Mouse (Mus musculus) heart, adult 2 months (tissue): Measurements from ENCODE around the gene Prcp.
A peak's percentile ranks its signal among the peaks of the same experiment; 100 is the strongest.

Experiments
- CTCF ChIP-seq: fragments of 200-600 bp; IDR thresholded peaks from 2 replicates; pipeline ENCODE4 v1.8.1; 2022; ENCODE audit warnings: antibody characterized with exemption, mild to moderate bottlenecking, moderate library complexity
- EP300 ChIP-seq: fragments of 200-500 bp; IDR thresholded peaks from 2 replicates; pipeline ENCODE4 v1.6.1; 2011; ENCODE audit warnings: low read depth, low read length, control low read depth; ENCODE audit not compliant: insufficient read depth

DNA sequence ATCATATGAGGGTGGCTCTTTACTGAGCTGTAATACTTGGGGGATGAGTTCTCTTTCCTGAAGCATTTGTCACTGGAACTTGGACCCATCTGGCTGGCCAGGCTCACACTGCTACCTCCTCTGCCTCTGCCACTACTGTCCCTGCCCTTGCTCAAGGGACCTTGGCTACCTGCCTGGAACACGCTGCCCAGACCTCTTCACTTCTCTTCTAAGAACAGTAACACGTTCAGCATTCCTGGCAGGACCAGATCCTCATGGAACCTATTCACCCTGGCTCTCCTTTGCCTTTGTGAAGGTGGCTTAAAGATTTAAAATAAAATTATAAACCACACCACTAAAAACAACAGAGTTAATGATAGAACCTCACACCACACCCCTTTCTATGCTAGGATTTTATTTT is 107.6 kb downstream of the Prcp start:
- TF ChIP-seq CTCF (no peak), EP300 (peak; percentile 89; the same call in 1 of the 2 replicates)
